Mouse (Mus musculus) liver, adult 2 months (tissue): ENCODE measurements around the gene Olfr1386. TPM values are rescaled to one million over a fixed set of nuclear protein-coding genes. Genes with fewer than 3 reads are reported as not detected.
"Not testable (repeated sequence)": the region's sequence is repeated elsewhere in the genome, so short reads cannot be mapped to it uniquely, and the experiment has no call there.

Source experiments
- DNase-seq: peaks from one replicate; pipeline ENCODE4 v3.0.0-alpha.2; 2011; ENCODE audit warnings: low read depth, low spot score; ENCODE audit errors: extremely low read depth
- H3K27ac ChIP-seq: fragments of 200-500 bp; replicated peaks from 2 replicates; pipeline ENCODE4 v1.5.1; 2012; ENCODE audit warnings: low read depth, mild to moderate bottlenecking, control low read depth, inconsistent platforms, low read length; ENCODE audit not compliant: insufficient read depth
- H3K27me3 ChIP-seq: fragments of 200-500 bp; 2 replicates; pipeline ENCODE4 v1.6.1; 2012; ENCODE audit warnings: mild to moderate bottlenecking, moderate library complexity, low read length, inconsistent platforms; ENCODE audit not compliant: control insufficient read depth, insufficient read depth
- H3K36me3 ChIP-seq: fragments of 200-500 bp; 2 replicates; pipeline ENCODE4 v1.6.1; 2012; ENCODE audit warnings: low read length, inconsistent platforms; ENCODE audit not compliant: control insufficient read depth, insufficient read depth
- H3K4me1 ChIP-seq: fragments of 200-500 bp; 2 replicates; pipeline ENCODE4 v1.6.1; 2011; ENCODE audit warnings: low read length; ENCODE audit not compliant: control insufficient read depth, insufficient read depth
- H3K4me3 ChIP-seq: fragments of 200-500 bp; 2 replicates; pipeline ENCODE4 v1.5.1; 2011; ENCODE audit warnings: low read depth, mild to moderate bottlenecking, control low read depth, low read length, moderate library complexity; ENCODE audit not compliant: insufficient read depth
- H3K79me2 ChIP-seq: fragments of 200-500 bp; 2 replicates; pipeline ENCODE4 v1.6.1; 2012; ENCODE audit warnings: inconsistent platforms, mild to moderate bottlenecking, low read length, moderate library complexity; ENCODE audit not compliant: control insufficient read depth, insufficient read depth
- H3K9ac ChIP-seq: fragments of 200-500 bp; 2 replicates; pipeline ENCODE4 v1.6.1; 2012; ENCODE audit warnings: low read depth, mild to moderate bottlenecking, control low read depth, inconsistent platforms, low read length
- CTCF ChIP-seq: fragments of 200-500 bp; IDR thresholded peaks from 2 replicates; pipeline ENCODE4 v1.5.1; 2011; ENCODE audit warnings: low read depth, low read length, control low read depth
- POLR2A ChIP-seq: fragments of 200-500 bp; IDR thresholded peaks from 2 replicates; pipeline ENCODE4 v1.6.1; 2011; ENCODE audit warnings: low read length, control low read depth; ENCODE audit not compliant: insufficient read depth; ENCODE audit errors: extremely low read depth
- WGBS: fragments of 180-500 bp; shearing (Covaris S2); methylation state at CpG from one replicate; pipeline ENCODE4 v1.1.7; 2018; 5-methylcytosine and 5-hydroxymethylcytosine counted together
- polyA plus RNA-seq: library from polyadenylated mRNA; depleted of rRNA; stranded (reverse); fragments of >200 nt; gene quantifications from 2 replicates; pipeline ENCODE4 v1.2.3, GENCODE M21; 2012; rRNA removed
- total RNA-seq: library from RNA; depleted of rRNA; stranded (reverse); fragments of >200 nt; gene quantifications from 2 replicates; pipeline ENCODE4 v1.2.3, GENCODE M21; 2014; rRNA removed

Gene Olfr1386
- total and polyA plus RNA-seq, 2 experiments: not detected

DNA sequence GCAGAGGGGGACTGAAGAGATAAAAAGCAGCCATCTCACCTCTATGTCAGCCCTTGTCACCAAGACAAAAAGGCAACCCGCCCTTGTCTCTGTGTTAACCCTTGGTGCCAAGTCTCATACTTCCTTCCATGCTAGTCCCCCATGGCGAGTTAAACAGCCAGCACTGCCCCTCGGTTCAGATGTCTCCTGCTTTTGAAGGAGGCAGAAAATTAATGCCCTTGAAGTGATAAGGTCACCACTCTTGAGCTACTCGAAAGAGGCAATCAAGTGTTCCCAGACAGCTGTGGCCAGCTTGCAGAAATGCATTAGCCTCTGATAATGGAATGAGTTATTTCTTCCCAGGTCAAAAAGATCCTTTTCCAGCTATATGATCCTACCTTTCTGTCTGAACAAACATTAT, 21.1 kb downstream of the Olfr1386 start:
- no peak overlapping the region for H3K27ac ChIP-seq
- H3K79me2 ChIP-seq: no peaks in the 10 kb centered on the region
- H3K9ac ChIP-seq: no peak overlapping the region
- no peaks in the 10 kb centered on the region for H3K4me1 ChIP-seq
- no peaks in the 10 kb centered on the region for H3K36me3 ChIP-seq
- H3K4me3 ChIP-seq: no peak overlapping the region
- no peaks in the 10 kb centered on the region for H3K27me3 ChIP-seq
- WGBS: 66% methylated on average over 4 of the region's 4 CpGs
- TF ChIP-seq POLR2A: no peak
- no peak for TF ChIP-seq CTCF
- no peak for DNase-seq

DNA sequence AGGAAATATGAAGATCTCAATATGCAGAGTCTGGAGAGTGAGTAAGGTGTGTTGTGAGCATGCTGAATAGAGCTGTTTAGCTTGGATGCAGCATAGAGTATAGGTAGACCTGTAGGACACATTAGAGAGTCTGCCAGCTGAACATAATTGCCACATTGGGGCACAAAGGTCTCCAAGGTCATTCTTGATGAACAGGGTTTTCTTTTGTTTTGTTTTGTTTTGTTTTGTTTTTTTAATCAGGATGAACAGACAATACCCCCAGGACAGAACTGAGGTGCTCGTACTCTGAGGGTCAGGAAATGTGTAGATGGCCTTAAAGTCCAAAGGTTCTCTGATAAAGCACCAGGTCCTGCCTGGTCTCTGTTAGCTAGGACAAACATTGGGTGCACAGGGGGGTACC, 23.9 kb downstream of the Olfr1386 start, which contains the start of gene Olfr1385:
Gene Olfr1385, plus strand, starts transcription at position 301 of the 400 bp plus-strand sequence.
- H3K36me3 ChIP-seq, H3K27me3 ChIP-seq, H3K4me1 ChIP-seq, H3K9ac ChIP-seq, H3K27ac ChIP-seq, H3K4me3 ChIP-seq, DNase-seq, H3K79me2 ChIP-seq: not testable (repeated sequence)
- 54% methylated on average over 1 of the region's 1 CpGs for WGBS

DNA sequence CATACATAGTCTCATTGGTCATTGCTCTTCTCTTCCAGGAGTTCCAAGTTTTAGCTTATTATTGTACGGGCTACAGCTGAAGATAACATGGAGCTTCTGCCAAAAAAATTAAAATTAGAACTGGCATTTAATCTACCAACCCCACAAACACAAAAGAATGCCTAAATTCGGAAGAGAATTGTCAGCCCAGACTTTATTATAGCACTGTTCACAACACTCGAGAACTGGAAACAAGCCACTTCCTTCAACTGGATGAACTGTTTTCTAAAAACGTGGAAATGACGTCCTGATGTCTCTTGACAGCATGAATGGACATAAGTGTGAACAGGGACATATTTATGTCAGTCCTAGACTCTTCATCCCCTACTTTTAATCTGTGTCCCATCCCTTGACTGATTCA, 53.2 kb downstream of the Olfr1386 start:
- DNase-seq: no peak
- Histone ChIP-seq H3K27ac (no peak overlapping the region), H3K4me3 (no peak overlapping the region), H3K79me2 (no peaks in the 10 kb centered on the region), H3K27me3 (no peaks in the 10 kb centered on the region), H3K9ac (no peak overlapping the region), H3K4me1 (no peaks in the 10 kb centered on the region; the same call in 1 of the 2 replicates), H3K36me3 (no peaks in the 10 kb centered on the region)
- 67% methylated on average over 5 of the region's 5 CpGs for WGBS
- TF ChIP-seq POLR2A: no peak
- no peak for TF ChIP-seq CTCF

DNA sequence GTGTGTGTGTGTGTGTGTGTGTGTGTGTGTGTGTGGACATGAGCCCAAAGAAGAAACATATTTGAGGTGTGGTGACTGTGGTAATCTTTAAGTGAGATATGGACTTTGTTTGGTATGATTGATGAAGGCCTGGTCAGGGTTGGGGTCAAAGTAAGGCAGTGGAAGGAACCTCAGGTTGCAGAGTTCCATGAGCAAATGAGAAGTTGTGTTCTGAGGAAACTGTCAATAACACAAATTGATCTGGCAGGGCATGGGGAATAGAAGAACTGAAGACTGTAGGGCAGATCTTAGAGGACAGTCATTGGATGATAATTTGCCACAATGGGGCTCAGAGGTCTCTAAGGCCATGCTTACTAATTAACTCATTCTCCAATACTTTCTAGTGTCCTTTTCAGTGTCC, 54.5 kb downstream of the Olfr1386 start, which contains the start of gene Olfr1383:
Gene Olfr1383, plus strand, starts transcription at position 301 of the 400 bp plus-strand sequence.
- no peaks in the 10 kb centered on the region for H3K27me3 ChIP-seq
- no peaks in the 10 kb centered on the region for H3K79me2 ChIP-seq
- no peak within 1 kb of the TSS for H3K9ac ChIP-seq
- no peaks in the 10 kb centered on the region for H3K36me3 ChIP-seq
- no peak for DNase-seq
- H3K4me3 ChIP-seq: no peak within 1 kb of the TSS
- no peaks in the 10 kb centered on the region; the same call in 1 of the 2 replicates for H3K4me1 ChIP-seq
- no peak for TF ChIP-seq CTCF
- TF ChIP-seq POLR2A: no peak
- no peak within 1 kb of the TSS for H3K27ac ChIP-seq

Other genes with a start within 250 kb of the Olfr1386 start
- gene Mgat1, start 220.9 kb upstream of the Olfr1386 start, total RNA-seq: 44.7 and 60.8 TPM in 2 replicates
- 134 and 145 TPM in 2 replicates for gene Mgat1, start 220.9 kb upstream of the Olfr1386 start, polyA plus RNA-seq
- gene Olfr1393, start 186.7 kb upstream of the Olfr1386 start, total RNA-seq: 0.09 and 0.27 TPM in 2 replicates
- 0.47 and 0.55 TPM in 2 replicates for gene Olfr1393, start 186.7 kb upstream of the Olfr1386 start, polyA plus RNA-seq
- not detected in 2 replicates for gene Olfr1392, start 179.8 kb upstream of the Olfr1386 start, total RNA-seq
- gene Olfr1392, start 179.8 kb upstream of the Olfr1386 start, polyA plus RNA-seq: 0.09 and 0.26 TPM in 2 replicates
- not detected in 2 replicates for gene Olfr10, start 160.3 kb upstream of the Olfr1386 start, total RNA-seq
- not detected in 2 replicates for gene Olfr10, start 160.3 kb upstream of the Olfr1386 start, polyA plus RNA-seq
- not detected in 2 replicates for gene Olfr1391, start 142.3 kb upstream of the Olfr1386 start, total RNA-seq
- not detected in 2 replicates for gene Olfr1391, start 142.3 kb upstream of the Olfr1386 start, polyA plus RNA-seq
- gene Olfr1390, start 129.9 kb upstream of the Olfr1386 start, total RNA-seq: not detected in 2 replicates
- not detected in 2 replicates for gene Olfr1390, start 129.9 kb upstream of the Olfr1386 start, polyA plus RNA-seq
- gene Olfr1389, start 42.0 kb upstream of the Olfr1386 start, total RNA-seq: not detected in 2 replicates
- not detected in 2 replicates for gene Olfr1389, start 42.0 kb upstream of the Olfr1386 start, polyA plus RNA-seq
- 0.07 TPM in 1 of 2 replicates, not detected in the other for gene Olfr1388, start 28.4 kb upstream of the Olfr1386 start, total RNA-seq
- not detected in 2 replicates for gene Olfr1388, start 28.4 kb upstream of the Olfr1386 start, polyA plus RNA-seq
- gene Olfr1387, start 9.7 kb upstream of the Olfr1386 start, total RNA-seq: not detected in 2 replicates
- gene Olfr1387, start 9.7 kb upstream of the Olfr1386 start, polyA plus RNA-seq: not detected in 2 replicates
- gene Olfr1385, start 24.0 kb downstream of the Olfr1386 start, total RNA-seq: 0.07 TPM in 1 of 2 replicates, not detected in the other
- not detected in 2 replicates for gene Olfr1385, start 24.0 kb downstream of the Olfr1386 start, polyA plus RNA-seq
- not detected in 2 replicates for gene Olfr1384, start 41.7 kb downstream of the Olfr1386 start, total RNA-seq
- not detected in 2 replicates for gene Olfr1384, start 41.7 kb downstream of the Olfr1386 start, polyA plus RNA-seq
- gene Olfr1383, start 54.6 kb downstream of the Olfr1386 start, total RNA-seq: not detected in 2 replicates
- not detected in 2 replicates for gene Olfr1383, start 54.6 kb downstream of the Olfr1386 start, polyA plus RNA-seq
- not detected in 2 replicates for gene Olfr1382, start 63.2 kb downstream of the Olfr1386 start, total RNA-seq
- gene Olfr1382, start 63.2 kb downstream of the Olfr1386 start, polyA plus RNA-seq: not detected in 2 replicates
- not detected in 2 replicates for gene Olfr1381, start 78.4 kb downstream of the Olfr1386 start, total RNA-seq
- gene Olfr1381, start 78.4 kb downstream of the Olfr1386 start, polyA plus RNA-seq: not detected in 2 replicates
- gene Olfr1380, start 91.8 kb downstream of the Olfr1386 start, total RNA-seq: not detected in 2 replicates
- not detected in 2 replicates for gene Olfr1380, start 91.8 kb downstream of the Olfr1386 start, polyA plus RNA-seq
- gene Flt4, start 144.2 kb downstream of the Olfr1386 start, total RNA-seq: 7.8 and 13.6 TPM in 2 replicates
- gene Flt4, start 144.2 kb downstream of the Olfr1386 start, polyA plus RNA-seq: 7.5 and 9.8 TPM in 2 replicates
- gene Scgb3a1, start 198.6 kb downstream of the Olfr1386 start, total RNA-seq: not detected in 2 replicates
- 0.22 TPM in 1 of 2 replicates, not detected in the other for gene Scgb3a1, start 198.6 kb downstream of the Olfr1386 start, polyA plus RNA-seq
- 20.7 and 22.8 TPM in 2 replicates for gene Cnot6, start 247.7 kb downstream of the Olfr1386 start, total RNA-seq
- gene Cnot6, start 247.7 kb downstream of the Olfr1386 start, polyA plus RNA-seq: 6.0 and 6.4 TPM in 2 replicates